Mouse (Mus musculus) midbrain, embryonic 11.5 days (tissue): Measurements from ENCODE around the gene Myrfl. TPM values are rescaled to one million over a fixed set of nuclear protein-coding genes. Genes with fewer than 3 reads are reported as not detected.

Experiments
- ATAC-seq: fragments of 200-750 bp; cut with Nextera tagmentation; 2 replicates; pipeline ENCODE4 v1.8.0; 2017; ENCODE audit warnings: moderate TSS enrichment, moderate library complexity; ENCODE audit not compliant: low FRiP score
- DNase-seq: peaks from one replicate; pipeline ENCODE4 v3.0.0; 2015; ENCODE audit warnings: low spot score; ENCODE audit errors: missing footprints
- H3K27ac ChIP-seq: fragments of 300-500 bp; sonication (generic); 2 replicates; pipeline ENCODE4 v1.5.1; 2014; ENCODE audit warnings: low read depth, low read length
- H3K27me3 ChIP-seq: fragments of 300-500 bp; sonication (generic); 2 replicates; pipeline ENCODE4 v1.6.1; 2014; ENCODE audit warnings: mild to moderate bottlenecking, low read length, moderate library complexity, mixed read lengths; ENCODE audit not compliant: control insufficient read depth, insufficient read depth
- H3K36me3 ChIP-seq: fragments of 300-500 bp; sonication (generic); 2 replicates; pipeline ENCODE4 v1.6.1; 2014; ENCODE audit warnings: mild to moderate bottlenecking, low read length, moderate library complexity, mixed read lengths; ENCODE audit not compliant: control insufficient read depth, insufficient read depth
- H3K4me1 ChIP-seq: fragments of 300-500 bp; sonication (generic); 2 replicates; pipeline ENCODE4 v1.6.1; 2014; ENCODE audit warnings: low read length; ENCODE audit not compliant: control insufficient read depth, insufficient read depth
- H3K4me2 ChIP-seq: fragments of 300-500 bp; sonication (generic); 2 replicates; pipeline ENCODE4 v1.6.1; 2014; ENCODE audit warnings: mild to moderate bottlenecking, moderate library complexity
- H3K4me3 ChIP-seq: fragments of 300-500 bp; sonication (generic); 2 replicates; pipeline ENCODE4 v1.5.1; 2014; ENCODE audit warnings: low read depth, low read length
- H3K9ac ChIP-seq: fragments of 300-500 bp; sonication (generic); 2 replicates; pipeline ENCODE4 v1.6.1; 2014; ENCODE audit warnings: low read length
- H3K9me3 ChIP-seq: fragments of 300-500 bp; sonication (generic); 2 replicates; pipeline ENCODE4 v1.6.1; 2016; ENCODE audit warnings: low read length; ENCODE audit not compliant: control insufficient read depth
- WGBS: fragments of 180-500 bp; shearing (Covaris S2); extraction: QIAGEN DNeasy Blood & Tissue Kit; methylation state at CpG from one replicate; pipeline ENCODE4 v1.1.7; 2014; 5-methylcytosine and 5-hydroxymethylcytosine counted together
- polyA plus RNA-seq: library from polyadenylated mRNA; unstranded; fragments of >200 nt; fragmentation: Nextera tagmentation; extraction: Ambion mirVana; gene quantifications from 2 replicates; pipeline ENCODE4 v1.2.1, GENCODE M21; 2014

Myrfl gene
- polyA plus RNA-seq, 1 experiment from 2014 or later = 0.23 TPM

DNA sequence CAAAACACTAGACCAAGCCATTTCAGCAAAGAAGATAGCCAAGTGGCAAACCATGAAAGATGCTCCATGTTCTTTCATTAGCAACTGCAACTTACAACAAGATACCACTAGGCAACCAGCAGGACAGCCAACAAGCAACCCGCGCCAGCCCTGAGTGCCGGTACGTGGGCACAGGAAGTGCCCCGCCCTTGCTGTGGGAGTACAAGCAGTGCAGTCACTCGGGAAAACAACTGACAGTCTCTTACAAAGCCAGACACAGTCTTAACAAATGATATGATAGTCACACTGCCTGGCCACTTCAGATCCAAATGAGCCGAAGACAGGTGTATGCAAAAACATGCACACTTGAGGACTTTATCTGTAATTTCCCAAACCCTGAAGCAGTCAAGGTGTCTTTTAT, 33.8 kb upstream of the Myrfl start:
- WGBS = 93% methylated on average over 7 of the region's 7 CpGs
- ATAC-seq = no peak

DNA sequence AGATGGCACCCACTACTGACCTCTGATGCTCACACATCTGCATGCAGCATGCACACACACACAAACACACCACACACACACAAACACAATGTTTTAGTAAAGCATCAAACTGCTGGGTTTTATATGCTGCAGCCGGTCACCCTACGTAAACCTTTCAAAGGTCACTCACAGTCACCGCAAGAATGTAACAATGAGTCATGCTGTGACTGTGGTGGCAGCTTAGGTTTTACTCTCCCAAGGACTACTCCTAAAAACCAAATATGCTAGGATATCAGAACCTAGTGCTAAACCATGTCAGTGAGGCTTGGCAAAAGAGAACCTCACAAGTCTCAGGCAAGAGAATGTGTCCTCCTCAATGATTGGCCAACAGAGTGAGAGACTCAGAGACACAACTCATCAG, 32.1 kb upstream of the Myrfl start:
- no peaks in the 10 kb centered on the region for H3K9me3 ChIP-seq

More for the DNA sequence above, 33.8 kb upstream of the Myrfl start:
- Histone ChIP-seq H3K27me3 (no peaks in the 10 kb centered on the region), H3K4me1 (no peaks in the 10 kb centered on the region), H3K27ac (no peak overlapping the region), H3K9ac (no peak overlapping the region), H3K4me2 (no peak overlapping the region), H3K9me3 (no peaks in the 10 kb centered on the region), H3K4me3 (no peak overlapping the region), H3K36me3 (no peaks in the 10 kb centered on the region; the same call in 1 of the 2 replicates)
- no peak for DNase-seq

GRCm38 (mm10) chr10:116926428-116927113, 29.9 kb upstream of the Myrfl start:
- Histone ChIP-seq H3K4me2 (no peak overlapping the region), H3K27ac (no peak overlapping the region), H3K27me3 (no peaks in the 10 kb centered on the region), H3K9ac (no peak overlapping the region), H3K4me1 (no peaks in the 10 kb centered on the region), H3K36me3 (no peaks in the 10 kb centered on the region; the same call in 1 of the 2 replicates), H3K9me3 (no peaks in the 10 kb centered on the region), H3K4me3 (no peak overlapping the region)
- WGBS = 90% methylated on average over 11 of the region's 11 CpGs
- ATAC-seq (no peak), DNase-seq (no peak)

More for the DNA sequence above, 32.1 kb upstream of the Myrfl start:
- no peak overlapping the region for H3K9ac ChIP-seq
- DNase-seq = no peak
- H3K4me1 ChIP-seq = no peaks in the 10 kb centered on the region
- no peak for ATAC-seq
- H3K27ac ChIP-seq = no peak overlapping the region
- H3K4me2 ChIP-seq = no peak overlapping the region
- WGBS = 89% methylated on average over 3 of the region's 3 CpGs
- H3K4me3 ChIP-seq = no peak overlapping the region
- H3K36me3 ChIP-seq = no peaks in the 10 kb centered on the region; the same call in 1 of the 2 replicates
- no peaks in the 10 kb centered on the region for H3K27me3 ChIP-seq

DNA sequence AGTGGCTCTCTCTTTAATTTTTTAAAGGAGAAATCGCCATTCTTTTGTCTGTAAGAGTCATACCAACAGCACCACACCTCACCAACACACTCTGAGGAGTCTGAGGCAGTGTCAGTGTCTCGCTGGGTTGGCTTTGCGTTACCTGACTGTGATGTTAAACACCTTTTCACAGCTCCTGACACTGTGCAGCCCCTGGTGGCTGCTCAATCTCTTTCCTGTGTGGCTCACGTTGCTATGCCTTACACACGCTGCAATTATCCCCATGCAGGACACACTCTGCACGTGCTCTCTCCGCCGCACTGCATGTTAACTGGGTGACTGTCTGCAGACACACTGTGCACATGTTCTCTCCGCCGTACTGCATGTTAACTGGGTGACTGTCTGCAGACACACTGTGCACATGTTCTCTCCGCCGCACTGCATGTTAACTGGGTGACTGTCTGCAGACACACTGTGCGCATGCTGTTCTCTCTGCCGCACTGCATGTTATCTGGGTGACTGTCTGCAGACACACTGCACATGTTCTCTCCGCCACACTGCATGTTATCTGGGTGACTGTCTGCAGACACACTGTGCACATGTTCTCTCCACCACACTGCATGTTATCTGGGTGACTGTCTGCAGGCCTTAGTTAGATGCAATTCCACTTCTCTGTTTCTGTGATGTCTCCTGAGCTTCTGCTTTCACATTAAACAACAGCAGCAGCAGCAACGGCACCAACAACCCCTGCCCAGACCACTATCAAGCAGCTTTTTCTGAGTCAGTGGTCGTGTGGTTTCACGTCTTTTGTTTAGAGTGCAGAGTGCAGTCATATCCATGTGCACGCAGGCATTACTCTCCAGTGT, 27.2 kb upstream of the Myrfl start:
- ATAC-seq = no peak
- no peaks in the 10 kb centered on the region for H3K27me3 ChIP-seq
- WGBS = 96% methylated on average over 19 of the region's 19 CpGs
- no peak overlapping the region for H3K27ac ChIP-seq
- H3K4me3 ChIP-seq = no peak overlapping the region
- H3K4me2 ChIP-seq = no peak overlapping the region
- no peak for DNase-seq
- H3K9ac ChIP-seq = no peak overlapping the region
- H3K9me3 ChIP-seq = no peaks in the 10 kb centered on the region
- H3K4me1 ChIP-seq = no peaks in the 10 kb centered on the region
- H3K36me3 ChIP-seq = no peaks in the 10 kb centered on the region; the same call in 1 of the 2 replicates

DNA sequence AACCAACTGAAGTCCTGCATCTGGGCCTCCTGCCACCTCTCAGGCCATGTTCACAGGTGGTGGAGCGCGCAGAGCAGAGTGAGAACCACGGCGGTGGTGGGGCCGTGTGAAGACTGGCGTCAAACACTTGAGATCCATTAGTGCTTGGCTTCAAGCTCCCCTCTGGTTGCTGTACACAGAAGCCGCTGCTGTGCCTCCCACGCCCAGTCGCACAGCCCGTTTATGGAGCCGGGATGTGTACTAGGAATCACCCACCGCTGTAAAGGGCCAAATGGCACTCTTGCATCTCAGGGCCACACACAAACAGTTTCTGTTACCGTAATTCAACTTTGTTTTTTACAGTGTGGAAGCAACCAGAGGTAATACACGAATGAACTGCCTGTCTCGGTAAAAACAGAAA, 25.4 kb upstream of the Myrfl start:
- DNase-seq (no peak), ATAC-seq (no peak)
- Histone ChIP-seq H3K9me3 (no peaks in the 10 kb centered on the region), H3K27ac (no peak overlapping the region), H3K4me2 (no peak overlapping the region), H3K4me3 (no peak overlapping the region), H3K9ac (no peak overlapping the region), H3K4me1 (no peaks in the 10 kb centered on the region), H3K36me3 (no peaks in the 10 kb centered on the region; the same call in 1 of the 2 replicates), H3K27me3 (no peaks in the 10 kb centered on the region)
- 90% methylated on average over 15 of the region's 15 CpGs for WGBS

DNA sequence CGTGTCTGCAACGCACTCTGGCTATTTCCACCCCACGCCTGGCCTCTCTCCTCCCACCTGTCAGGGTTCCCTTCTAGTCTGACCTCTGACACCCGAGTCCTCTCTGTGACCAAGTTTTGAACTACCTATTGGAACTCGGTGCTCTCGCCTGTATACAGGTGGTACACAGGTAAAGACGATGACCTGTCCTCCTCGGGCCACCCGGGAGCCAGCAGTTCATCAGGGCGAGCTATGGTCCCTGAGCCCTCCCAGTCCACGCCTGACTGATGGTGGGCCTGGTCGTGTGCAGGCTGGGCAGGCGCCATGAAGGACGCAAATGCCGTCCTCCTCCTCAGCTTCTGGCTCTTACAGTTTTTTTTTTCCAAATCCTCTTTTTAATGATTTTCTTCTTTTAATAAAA, 24.7 kb upstream of the Myrfl start:
- 93% methylated on average over 15 of the region's 15 CpGs for WGBS
- Histone ChIP-seq H3K4me1 (no peaks in the 10 kb centered on the region), H3K9ac (no peak overlapping the region), H3K9me3 (no peaks in the 10 kb centered on the region), H3K4me2 (no peak overlapping the region), H3K27ac (no peak overlapping the region), H3K27me3 (no peaks in the 10 kb centered on the region), H3K36me3 (no peaks in the 10 kb centered on the region), H3K4me3 (no peak overlapping the region)
- DNase-seq (no peak), ATAC-seq (no peak)

- H3K27me3 ChIP-seq = no peaks in the 10 kb centered on the region
- no peaks in the 10 kb centered on the region for H3K4me1 ChIP-seq
- no peak overlapping the region for H3K4me3 ChIP-seq
- H3K9ac ChIP-seq = no peak overlapping the region
- H3K36me3 ChIP-seq = no peaks in the 10 kb centered on the region
- H3K9me3 ChIP-seq = no peaks in the 10 kb centered on the region
- DNase-seq (no peak), ATAC-seq (no peak)
- WGBS = 94% methylated on average over 8 of the region's 8 CpGs
- no peak overlapping the region for H3K27ac ChIP-seq
- no peak overlapping the region for H3K4me2 ChIP-seq
Measured at GRCm38 (mm10) chr10:116920641-116921040, 23.9 kb upstream of the Myrfl start.

DNA sequence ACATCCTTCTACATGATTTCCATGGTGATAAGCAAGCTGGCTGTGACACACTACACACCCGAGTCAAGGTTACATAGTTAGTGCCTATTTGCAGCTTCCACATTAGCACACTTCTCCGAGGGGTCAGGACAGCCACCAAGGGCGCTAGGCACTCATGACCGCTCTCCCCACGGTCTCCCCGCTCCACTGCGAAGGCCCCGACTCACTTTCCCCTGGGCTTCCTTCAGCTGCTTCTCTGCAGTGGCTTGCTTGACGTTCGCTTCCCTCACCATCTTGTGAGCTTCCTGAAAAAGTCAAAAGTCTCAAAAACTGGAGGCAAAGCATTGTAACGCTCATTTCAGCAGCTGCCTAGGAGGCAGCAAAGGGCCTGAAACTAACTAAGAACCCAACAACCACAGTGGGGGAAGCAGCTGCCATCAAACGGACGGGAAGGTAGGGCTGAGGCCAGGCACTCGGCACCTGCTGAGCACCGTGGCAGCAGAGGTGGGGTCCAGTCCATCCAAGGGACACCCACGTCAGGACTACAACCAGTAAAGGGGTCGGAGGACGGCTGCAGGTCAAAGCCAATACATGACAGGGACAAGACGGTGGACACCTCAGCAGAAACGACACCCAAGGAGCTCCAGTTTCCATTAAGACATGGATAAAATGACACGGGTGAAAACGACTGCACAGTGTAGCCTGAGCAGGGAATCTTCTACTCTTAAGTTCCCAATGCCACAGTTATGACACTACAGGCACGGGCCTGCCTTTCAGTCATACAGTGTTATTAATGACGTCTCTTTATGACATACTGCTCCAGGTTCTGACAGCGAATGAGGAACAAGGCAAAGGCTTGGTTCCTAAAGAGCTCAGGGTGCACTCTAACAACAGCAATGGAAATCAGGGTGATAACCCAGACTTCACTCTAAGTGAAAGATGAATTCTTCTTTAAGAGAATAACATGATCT, 22.9 kb upstream of the Myrfl start:
- Histone ChIP-seq H3K9me3 (no peaks in the 10 kb centered on the region), H3K4me1 (no peaks in the 10 kb centered on the region), H3K27me3 (no peaks in the 10 kb centered on the region), H3K9ac (no peak overlapping the region), H3K4me2 (no peak overlapping the region), H3K27ac (no peak overlapping the region), H3K4me3 (no peak overlapping the region), H3K36me3 (peaks cover 2% of the 10 kb centered on the region)
- WGBS = 95% methylated on average over 25 of the region's 25 CpGs
- ATAC-seq (no peak), DNase-seq (no peak)
